Mouse (Mus musculus) neutrophil, adult 5-6 weeks (primary cell): ENCODE data around the gene Gmds. TPM values are rescaled to one million over a fixed set of nuclear protein-coding genes. Genes with fewer than 3 reads are reported as not detected.

ENCODE experiments used
- ATAC-seq: fragments of 151-379, 151-347 bp; 2 replicates; pipeline ENCODE4 v1.8.0; 2017; ENCODE audit warnings: mild to moderate bottlenecking, moderate TSS enrichment; ENCODE audit not compliant: insufficient number of reproducible peaks, poor library complexity, low FRiP score, severe bottlenecking; ENCODE audit errors: extremely low read depth
- total RNA-seq: library from RNA; stranded (forward); fragments of 200-1000 nt; gene quantifications from 2 replicates; pipeline ENCODE4 v1.2.3, GENCODE M21; 2017

The Gmds gene
- total RNA-seq, 1 experiment from 2014 or later = 7.9 TPM

DNA sequence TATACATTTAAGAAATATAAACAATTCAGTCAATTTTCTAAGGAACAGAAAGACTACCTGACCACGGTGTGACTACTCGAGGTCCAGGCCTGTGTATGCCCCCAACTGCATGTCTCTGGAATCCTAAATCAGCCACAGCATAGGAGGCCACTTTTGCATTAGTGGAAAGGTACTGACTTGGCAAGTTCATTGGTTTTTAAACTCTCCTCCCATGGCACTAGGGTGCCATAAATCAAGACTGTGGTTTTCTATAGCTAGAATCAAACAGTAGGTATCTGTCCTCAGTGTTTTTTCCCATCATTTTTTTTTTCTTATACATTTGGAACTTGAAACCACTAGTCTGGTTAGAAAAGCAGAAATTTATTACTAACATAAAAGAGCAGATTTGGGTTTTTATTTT lies 68.8 kb downstream of the Gmds start:
- ATAC-seq = no peak

DNA sequence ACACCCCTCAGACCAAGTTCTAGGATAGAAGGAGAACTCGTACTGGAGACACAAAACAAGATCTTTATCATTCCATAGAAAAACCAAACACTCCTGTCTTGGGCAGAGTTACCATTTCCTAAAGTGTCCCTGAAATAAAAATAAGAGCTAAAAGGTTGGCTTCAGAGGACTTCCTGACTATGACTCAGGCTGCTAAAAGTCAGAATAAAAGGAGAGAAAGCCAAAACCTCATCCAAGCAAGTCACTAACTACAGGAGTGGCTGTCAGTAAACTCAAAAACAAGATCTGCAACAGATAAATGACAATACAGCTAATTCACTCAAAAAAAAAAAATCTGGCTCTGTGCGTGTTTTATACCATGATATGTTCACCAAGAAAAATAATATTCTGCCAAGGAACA lies 69.3 kb downstream of the Gmds start:
- no peak for ATAC-seq

DNA sequence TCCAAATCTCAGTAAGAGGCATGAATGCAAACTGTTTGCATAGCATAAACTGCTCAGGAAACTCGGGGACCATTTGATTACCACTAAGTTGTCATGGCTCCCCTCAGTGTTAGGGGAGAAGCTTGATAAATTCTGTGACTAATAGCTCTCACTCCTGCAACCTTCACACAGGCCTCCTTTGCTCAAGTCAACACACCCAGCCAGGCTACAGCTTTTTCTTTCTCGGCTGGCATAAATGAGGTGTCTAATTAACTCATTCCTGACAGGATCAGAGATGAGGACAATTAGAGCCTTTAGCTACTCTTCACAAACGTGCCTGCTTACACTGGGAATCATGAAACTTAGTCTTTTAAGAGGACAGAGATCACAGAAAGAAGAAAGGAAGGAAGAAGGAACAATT lies 70.3 kb downstream of the Gmds start:
- no peak for ATAC-seq

DNA sequence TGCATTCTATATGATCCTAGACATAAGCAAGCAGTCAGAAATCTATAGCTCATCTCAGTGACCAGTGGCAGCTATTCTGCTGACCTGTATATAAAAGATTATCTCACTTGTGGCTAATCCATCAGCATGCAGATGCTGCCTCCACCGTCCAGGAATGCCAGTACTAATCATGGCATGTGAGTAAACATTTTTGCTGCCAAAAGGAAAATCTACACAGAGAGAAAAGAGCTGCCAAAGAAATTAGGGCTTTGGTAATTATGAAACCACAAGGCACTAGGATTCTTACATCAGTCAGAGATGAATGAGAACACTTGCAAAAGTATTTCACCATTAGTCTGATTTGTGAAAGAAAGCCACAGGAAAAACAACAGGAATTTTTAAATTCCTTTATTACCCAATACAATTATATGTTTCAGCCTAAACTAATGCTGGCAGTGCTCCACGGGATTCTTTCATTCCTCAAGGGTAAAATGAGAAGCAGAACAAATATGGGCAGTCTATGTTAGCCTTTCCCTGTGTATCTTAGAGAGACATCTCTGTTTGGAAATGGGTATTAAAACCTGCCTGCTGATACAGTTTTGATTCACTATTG lies 71.3 kb downstream of the Gmds start:
- ATAC-seq = no peak

DNA sequence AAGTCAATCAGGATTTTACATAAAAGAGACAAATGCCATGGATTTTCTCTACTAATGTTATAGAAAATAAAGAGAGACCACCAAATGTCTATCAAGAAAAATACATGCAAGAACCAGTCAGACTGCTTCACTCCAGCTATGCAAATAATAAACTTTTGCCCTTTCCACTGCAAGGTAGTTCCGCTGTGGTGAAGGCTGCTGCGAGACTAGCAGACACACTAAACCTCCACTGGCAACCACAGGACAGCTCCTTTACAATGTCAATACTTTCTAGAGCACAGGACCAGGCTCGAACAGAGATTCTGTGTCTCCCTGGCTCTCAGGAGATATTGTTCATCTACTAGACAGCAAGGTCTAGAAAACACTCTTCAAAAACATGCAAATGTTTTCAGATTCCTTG lies 71.8 kb downstream of the Gmds start:
- no peak for ATAC-seq

DNA sequence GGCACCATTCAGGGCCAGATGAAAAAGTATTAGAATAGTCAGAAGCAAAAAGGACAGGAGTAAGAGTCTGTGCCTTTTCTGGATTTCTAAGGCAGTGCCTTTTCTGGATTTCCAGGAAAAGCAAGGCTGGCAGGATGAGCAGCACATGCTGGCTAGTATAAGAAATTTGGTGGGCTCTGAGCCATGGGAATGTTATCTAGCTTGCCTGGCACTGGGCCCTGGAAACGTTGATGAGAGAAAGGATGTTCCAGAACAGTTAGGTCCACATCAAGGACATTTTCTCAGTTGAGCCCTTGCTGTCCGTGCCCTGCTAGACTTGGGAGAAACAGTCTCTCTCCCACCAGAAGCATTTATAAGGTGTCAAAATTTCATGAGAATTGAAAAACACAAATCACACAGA lies 82.4 kb downstream of the Gmds start:
- ATAC-seq = no peak

DNA sequence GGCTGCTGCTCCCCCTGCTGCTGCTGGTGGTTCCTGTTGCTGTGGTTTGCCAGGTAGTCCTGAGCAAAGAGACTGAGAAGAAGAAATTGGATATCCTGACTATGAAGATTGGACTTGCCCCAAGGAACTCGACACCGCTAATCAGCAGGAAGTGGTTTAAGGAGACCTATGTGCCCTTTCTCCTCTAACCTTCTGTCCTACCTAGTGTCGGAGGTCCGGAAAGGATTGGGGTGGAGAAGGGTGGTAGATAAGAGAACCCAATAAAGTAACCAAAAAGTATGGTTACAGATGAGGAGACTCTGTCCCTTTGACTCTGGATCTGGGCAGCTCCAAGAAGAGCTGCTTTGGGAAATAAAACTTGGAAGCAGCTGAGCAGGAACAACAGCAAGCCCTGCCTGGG lies 86.3 kb downstream of the Gmds start:
- ATAC-seq = no peak

DNA sequence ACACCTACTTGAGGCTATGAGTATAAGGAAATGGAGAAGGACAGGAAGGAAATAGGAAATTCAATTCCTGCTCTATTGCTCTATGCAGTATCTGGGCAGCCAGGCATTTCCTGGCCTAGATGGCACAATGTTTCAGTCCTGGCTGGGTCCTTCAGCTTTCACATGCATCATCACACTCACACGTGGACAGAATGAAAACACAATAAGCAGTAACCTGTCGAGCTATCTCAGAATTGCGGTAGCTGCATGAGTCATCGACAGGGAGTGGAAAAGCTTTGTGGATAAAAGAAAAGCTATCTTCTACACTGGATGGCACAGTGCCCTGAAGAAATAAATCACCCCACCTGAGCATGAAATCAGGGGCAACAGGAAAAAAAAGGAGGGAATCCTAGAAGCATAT lies 96.3 kb downstream of the Gmds start:
- no peak for ATAC-seq

DNA sequence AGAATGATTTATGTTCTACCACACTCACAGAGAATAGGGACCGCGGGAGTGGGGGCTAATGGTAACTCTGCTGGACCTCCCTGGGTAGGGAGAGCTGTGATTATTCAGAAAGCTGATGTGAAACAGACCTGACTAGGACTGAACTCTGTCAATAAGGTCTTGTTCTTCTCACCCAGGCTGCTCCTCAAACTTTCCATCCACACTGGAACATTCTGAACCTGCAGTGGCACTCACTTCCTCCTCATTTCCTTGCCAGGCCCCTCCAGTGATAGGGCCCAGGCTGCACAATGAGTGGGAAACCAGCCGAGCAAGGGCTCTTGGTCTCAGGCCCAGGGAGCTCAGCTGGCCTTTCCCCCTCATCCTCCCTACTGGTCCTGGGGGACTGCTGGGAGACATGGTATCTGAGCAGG lies 102.3 kb downstream of the Gmds start:
- no peak for ATAC-seq

DNA sequence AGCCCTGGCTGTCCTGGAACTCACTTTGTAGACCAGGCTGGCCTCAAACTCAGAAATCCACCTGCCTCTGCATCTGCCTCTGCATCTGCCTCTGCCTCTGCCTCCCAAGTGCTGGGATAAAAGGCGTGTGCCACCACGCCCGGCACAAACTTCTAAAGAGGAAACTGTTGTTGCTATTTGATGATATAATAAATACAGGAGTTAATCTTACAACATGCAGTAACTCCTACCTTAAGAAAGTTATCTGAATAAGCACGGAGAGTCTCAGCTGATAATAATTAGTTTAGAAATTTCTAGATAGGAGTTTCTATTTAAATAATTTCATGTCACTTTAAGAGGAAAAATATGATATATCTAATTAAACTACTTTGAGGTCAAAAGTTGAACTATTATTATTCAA lies 103.5 kb downstream of the Gmds start:
- no peak for ATAC-seq

DNA sequence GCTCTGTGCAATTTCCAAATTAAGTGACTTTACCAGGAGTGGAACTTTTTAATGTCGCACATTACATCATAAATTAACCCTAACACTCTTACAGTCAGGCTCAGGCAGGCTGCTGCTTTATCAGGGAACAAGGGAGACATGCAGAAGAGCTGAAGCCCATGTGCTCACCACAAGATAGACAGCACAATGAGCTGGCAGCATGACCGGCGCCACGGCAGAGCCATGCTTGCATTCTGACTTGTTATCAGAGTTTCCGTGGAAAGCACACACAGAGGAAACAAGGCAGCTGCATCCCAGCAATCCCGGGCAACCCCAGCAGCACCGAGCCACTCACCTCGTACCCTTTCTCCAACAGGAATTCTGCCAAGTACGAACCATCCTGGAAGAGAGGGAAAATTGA lies 104.5 kb downstream of the Gmds start:
- no peak for ATAC-seq

DNA sequence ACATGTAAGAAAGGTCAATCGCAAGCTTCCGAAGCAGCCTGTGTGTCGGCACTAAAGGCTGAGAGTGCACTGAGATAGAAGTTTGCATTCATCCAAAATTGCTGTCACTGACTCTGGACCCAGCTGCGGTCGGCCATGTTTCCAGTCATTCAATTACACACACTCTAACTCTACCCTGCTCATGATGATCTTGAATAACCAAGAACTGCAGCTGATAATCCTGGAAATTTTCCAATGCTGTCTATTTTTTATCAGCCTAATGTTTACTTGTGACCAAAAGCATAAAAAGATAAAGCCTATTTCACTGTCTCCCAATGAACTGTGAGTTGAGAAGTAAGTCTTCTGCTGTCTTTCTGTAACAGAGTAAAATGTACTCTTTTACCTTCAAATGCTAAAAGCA lies 106.1 kb downstream of the Gmds start:
- ATAC-seq = no peak

DNA sequence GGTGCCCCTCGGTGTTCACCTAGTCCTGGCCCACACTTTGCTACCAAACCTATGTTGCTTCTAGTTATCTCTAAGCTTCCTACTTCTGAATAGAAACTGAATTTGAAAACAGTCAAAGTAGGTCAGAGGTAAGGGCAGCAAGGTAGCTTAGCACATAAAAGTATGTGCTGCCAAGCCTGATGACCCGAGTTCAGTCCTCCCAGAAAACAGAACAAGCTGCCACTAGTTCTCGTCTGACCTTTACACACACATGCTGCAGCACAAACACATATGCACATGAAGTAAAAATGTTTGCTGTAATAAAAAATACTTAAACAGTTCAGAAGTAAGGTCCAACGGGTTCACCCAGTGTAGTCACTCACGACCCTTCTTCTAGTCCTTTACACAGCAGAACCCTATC lies 106.6 kb downstream of the Gmds start:
- no peak for ATAC-seq

DNA sequence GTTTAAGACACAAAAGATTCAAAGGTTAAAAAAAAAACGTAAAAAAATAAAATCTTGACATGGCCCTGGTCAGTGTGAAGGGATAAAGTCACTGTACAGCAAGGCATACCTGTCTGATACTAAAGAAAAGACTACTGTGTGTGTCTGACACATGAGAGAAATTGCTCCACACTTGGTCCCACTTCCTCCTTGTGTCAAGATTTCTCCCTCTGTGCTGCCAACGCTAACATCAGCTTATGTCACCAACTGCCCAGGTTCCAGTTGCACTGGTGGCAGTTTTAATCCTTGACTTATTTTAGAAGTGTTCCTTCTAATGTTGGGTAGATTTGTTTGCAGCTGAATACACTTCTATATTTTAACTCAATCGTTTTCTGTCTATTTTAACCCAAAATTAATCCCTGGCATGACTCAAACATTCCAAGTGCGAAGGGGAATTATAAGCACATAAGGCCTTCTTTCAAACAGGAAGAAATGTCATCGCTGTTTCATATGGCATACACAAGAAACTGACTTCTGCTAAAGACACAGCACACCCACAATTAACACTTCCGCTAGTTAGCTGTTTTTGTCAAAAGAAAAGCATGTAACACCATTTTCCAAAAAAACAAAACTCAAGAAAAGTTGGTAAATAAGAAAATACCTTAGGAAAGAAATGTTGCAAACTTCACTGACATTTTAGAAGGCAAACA lies 110.5 kb downstream of the Gmds start:
- ATAC-seq = no peak

DNA sequence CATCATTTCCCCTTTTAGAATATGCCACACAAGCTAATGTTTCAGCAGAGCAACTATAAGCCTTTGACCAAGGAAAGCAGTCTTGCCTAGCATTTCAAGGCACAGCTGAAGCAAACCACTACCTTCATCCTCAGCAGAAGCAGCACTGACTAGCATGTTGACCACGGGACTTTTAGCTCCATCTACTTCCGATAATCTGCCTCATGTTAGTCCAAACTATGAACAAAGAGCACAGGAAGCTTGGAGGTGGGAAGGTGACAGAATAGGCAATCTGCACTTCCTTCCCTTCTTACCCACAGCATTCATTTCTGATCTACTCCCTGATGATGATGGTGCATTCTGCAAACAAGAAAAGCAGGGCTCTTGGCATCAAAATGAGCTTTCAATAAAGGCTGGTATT lies 120.9 kb downstream of the Gmds start:
- ATAC-seq = 0 out of 2 replicates have a peak, but pooled peaks have one; percentile 1

DNA sequence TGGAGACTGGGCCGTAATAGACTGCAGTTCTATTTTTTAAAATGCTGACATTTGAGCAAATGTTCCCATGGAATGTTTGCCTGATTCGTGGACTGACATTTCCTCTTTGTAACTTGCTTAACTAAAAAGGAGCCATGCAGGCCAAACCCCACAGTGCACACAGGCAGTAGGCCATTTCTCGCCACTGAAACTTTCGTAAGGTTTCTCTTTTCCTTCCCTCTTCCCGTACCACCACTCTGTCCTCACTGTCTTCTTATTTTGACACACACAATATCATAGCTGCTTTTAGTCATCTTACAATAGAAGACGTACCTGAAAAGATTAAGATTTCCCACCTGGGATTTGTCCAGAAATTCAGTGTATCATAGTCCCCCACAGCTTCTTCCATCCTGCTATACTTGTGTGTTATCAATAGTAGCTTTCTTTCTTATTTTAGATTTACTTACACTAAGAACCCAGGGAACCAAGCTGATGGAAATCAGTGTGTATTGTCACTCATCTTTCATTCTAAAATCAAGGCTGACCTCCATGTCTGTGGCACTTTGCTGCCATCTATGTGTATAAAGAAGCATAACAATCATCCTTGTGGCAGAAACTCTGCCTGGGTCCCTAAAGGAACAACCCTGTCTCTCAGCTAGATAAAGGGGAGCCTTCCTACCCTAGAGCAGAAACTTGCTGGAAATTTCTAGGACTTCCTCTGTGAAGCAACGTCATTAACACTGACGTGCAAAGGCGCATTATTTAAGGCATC lies 124.7 kb downstream of the Gmds start:
- ATAC-seq = 0 out of 2 replicates have a peak, but pooled peaks have one; percentile 33

DNA sequence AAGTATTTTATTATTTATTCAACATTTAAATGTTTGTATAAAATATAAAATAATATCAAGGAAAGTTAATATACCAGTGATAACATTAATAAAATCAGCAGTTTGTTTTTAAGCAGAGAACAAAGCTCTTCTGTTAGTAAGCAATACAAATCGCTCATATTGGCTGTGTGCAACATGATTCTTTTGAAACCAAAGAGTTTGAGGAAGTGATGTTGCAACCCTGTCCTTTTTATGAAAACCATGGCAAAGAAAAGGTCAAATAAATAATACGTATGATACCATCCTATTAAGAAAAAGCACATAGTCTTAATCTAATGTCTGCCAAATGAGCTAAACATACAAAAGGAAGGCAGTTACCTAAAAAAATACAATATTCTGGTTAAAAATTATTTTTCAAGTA lies 126.4 kb downstream of the Gmds start:
- no peak for ATAC-seq

DNA sequence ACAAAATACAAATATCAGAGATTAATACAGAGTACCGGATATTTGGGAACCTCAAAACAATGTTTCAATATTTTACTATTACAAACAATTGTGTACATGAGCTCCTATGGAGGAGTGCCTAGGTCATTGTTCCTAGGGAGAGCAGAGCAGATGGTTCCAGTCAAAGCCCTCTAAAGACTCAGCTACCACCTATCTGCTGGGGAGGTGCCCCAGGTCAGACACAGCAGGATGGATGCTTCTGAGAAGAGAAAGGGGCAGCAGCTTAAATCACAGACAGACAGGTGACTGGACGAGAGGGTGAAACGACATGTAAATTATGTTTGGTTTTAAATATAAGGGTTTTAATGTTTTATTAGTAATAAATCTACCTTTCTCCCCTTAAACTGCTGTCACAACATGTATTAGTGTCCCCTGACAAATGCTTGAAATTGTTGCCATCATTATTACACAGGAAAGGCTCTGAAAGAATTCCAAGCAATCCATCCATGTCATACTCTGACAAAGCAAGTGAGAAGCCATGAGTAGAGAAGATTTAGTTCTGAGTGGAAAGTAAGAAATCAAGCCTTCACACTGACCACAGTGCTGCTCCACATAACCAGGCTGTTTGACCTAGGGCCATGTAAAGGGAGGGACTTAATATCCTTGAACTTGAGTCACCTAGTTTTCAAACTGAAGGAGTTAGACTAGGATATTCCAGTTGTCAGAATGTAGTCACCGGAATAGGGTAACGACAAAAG lies 131.2 kb downstream of the Gmds start:
- ATAC-seq = no peak

DNA sequence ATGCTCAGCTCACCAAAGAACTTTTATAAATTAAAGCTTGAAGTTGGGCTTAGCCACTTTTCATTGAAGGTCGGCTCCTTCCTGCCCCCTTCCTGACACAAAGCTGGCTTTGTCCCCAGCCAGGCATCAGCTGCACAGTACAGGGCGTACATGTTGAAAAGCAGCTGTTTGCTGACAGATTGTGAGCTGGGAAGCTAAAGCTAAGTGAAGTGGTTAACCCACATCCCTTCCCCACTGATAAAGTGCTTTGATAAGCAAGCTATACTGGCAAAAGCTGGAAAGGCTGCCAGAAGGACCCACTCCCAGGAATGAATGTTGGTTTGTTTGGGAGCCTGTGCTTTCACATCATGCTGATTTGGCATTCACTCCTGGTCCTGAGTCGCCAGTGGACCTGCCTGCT lies 158.6 kb downstream of the Gmds start:
- no peak for ATAC-seq

DNA sequence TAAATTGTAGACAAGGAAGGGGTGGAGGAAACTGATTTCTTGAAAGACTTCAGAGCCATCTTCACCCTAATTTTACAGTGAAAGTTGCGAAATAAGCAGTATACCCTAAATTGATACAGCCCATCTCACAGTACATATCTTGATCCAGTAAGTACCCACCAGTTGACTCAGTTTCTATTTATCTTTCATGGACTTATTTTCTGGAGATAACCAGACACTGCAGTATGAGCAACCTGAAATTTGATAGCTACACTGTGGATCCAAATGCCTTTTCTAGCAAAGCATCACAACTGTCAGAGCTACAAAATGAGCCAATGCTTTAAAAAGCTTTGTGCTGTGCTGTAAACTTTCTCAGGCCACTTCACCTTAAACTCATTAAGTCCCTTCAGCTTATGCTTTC lies 159.9 kb downstream of the Gmds start:
- no peak for ATAC-seq
